Mouse (Mus musculus): ENCODE results near the gene Gpr152.

Gene Gpr152

GRCm38 (mm10) chr19:4139446-4139845 is at the start of gene Gpr152:
Gene Gpr152 (plus strand): TSS chr19:4139787.
- DNase-seq (ENCODE audit: low read depth, low spot score), result no peak

GRCm38 (mm10) chr19:4090446-4090845 is 49.1 kb upstream of the Gpr152 start:
- DNase-seq (ENCODE audit: low read depth, low spot score), result no peak

- no peak for DNase-seq (ENCODE audit: low read depth, low spot score)
Measured at GRCm38 (mm10) chr19:4091383-4091782, 48.2 kb upstream of the Gpr152 start.

- DNase-seq (ENCODE audit: low read depth, low spot score), result no peak
Measured at GRCm38 (mm10) chr19:4092750-4093149, 46.8 kb upstream of the Gpr152 start.

- no peak for DNase-seq (ENCODE audit: low read depth, low spot score)
Measured at GRCm38 (mm10) chr19:4093772-4094171, 45.8 kb upstream of the Gpr152 start.

GRCm38 (mm10) chr19:4094348-4094747 is 45.2 kb upstream of the Gpr152 start:
- no peak for DNase-seq (ENCODE audit: low read depth, low spot score)

- no peak for DNase-seq (ENCODE audit: low read depth, low spot score)
Measured at GRCm38 (mm10) chr19:4094774-4095303, 44.7 kb upstream of the Gpr152 start.

GRCm38 (mm10) chr19:4095802-4096201 is 43.8 kb upstream of the Gpr152 start:
- DNase-seq (ENCODE audit: low read depth, low spot score), result no peak

- peak; percentile 99 for DNase-seq (ENCODE audit: low read depth, low spot score)
Measured at GRCm38 (mm10) chr19:4096642-4097440, 42.7 kb upstream of the Gpr152 start, which contains the start of gene Cdk2ap2. Gene Cdk2ap2 (plus strand): TSS chr19:4097182.

- peak; percentile 85 for DNase-seq (ENCODE audit: low read depth, low spot score)
Measured at GRCm38 (mm10) chr19:4097441-4097825, 42.2 kb upstream of the Gpr152 start.

GRCm38 (mm10) chr19:4098426-4098825 is 41.2 kb upstream of the Gpr152 start:
- DNase-seq (ENCODE audit: low read depth, low spot score), result no peak

- DNase-seq (ENCODE audit: low read depth, low spot score), result peak; percentile 89
Measured at GRCm38 (mm10) chr19:4099056-4099455, 40.5 kb upstream of the Gpr152 start.

GRCm38 (mm10) chr19:4099837-4100717 is 39.5 kb upstream of the Gpr152 start, which contains the start of gene Pitpnm1:
Gene Pitpnm1 (plus strand): TSS chr19:4099998.
- peak; percentile 44 for DNase-seq (ENCODE audit: low read depth, low spot score)

- no peak for DNase-seq (ENCODE audit: low read depth, low spot score)
Measured at GRCm38 (mm10) chr19:4100718-4101261, 38.8 kb upstream of the Gpr152 start.

GRCm38 (mm10) chr19:4101466-4101865 is 38.1 kb upstream of the Gpr152 start:
- no peak for DNase-seq (ENCODE audit: low read depth, low spot score)

GRCm38 (mm10) chr19:4102049-4102448 is 37.5 kb upstream of the Gpr152 start:
- DNase-seq (ENCODE audit: low read depth, low spot score), result no peak

GRCm38 (mm10) chr19:4102626-4103025 is 37.0 kb upstream of the Gpr152 start:
- no peak for DNase-seq (ENCODE audit: low read depth, low spot score)

- no peak for DNase-seq (ENCODE audit: low read depth, low spot score)
Measured at GRCm38 (mm10) chr19:4103294-4103693, 36.3 kb upstream of the Gpr152 start.

- DNase-seq (ENCODE audit: low read depth, low spot score), result no peak
Measured at GRCm38 (mm10) chr19:4103792-4104191, 35.8 kb upstream of the Gpr152 start.

- DNase-seq (ENCODE audit: low read depth, low spot score), result no peak
Measured at GRCm38 (mm10) chr19:4104675-4105194, 34.9 kb upstream of the Gpr152 start.

GRCm38 (mm10) chr19:4106654-4107053 is 32.9 kb upstream of the Gpr152 start:
- no peak for DNase-seq (ENCODE audit: low read depth, low spot score)

GRCm38 (mm10) chr19:4108535-4108934 is 31.1 kb upstream of the Gpr152 start:
- no peak for DNase-seq (ENCODE audit: low read depth, low spot score)

Measured in skeletal muscle tissue, adult 2 months (tissue).